Mouse (Mus musculus): ENCODE data around the gene Pla2g7. TPM values are rescaled to one million over a fixed set of nuclear protein-coding genes. Genes with fewer than 3 reads are reported as not detected.
A peak's percentile ranks its signal among the peaks of the same experiment; 100 is the strongest.
"Not testable (repeated sequence)": the region's sequence is repeated elsewhere in the genome, so short reads cannot be mapped to it uniquely, and the experiment has no call there.

Gene Pla2g7
- 10 to 100 TPM; 24.5 to 26.7 TPM for total RNA-seq (2021)
- long read RNA-seq, experiment 1, transcript Pla2g7-201 (12 exons, 2,097 nt): major isoform, 28 of 41 reads
- long read RNA-seq, experiment 1, partial matches to known transcripts: 12 of 41 reads
- long read RNA-seq, experiment 1, other reads (novel, unspliced or antisense): 1 of 41 reads
- long read RNA-seq, experiment 2, transcript Pla2g7-201 (12 exons, 2,097 nt): major isoform, 25 of 27 reads
- long read RNA-seq, experiment 2, partial matches to known transcripts: 0 of 27 reads
- long read RNA-seq, experiment 2, other reads (novel, unspliced or antisense): 1 of 27 reads

DNA sequence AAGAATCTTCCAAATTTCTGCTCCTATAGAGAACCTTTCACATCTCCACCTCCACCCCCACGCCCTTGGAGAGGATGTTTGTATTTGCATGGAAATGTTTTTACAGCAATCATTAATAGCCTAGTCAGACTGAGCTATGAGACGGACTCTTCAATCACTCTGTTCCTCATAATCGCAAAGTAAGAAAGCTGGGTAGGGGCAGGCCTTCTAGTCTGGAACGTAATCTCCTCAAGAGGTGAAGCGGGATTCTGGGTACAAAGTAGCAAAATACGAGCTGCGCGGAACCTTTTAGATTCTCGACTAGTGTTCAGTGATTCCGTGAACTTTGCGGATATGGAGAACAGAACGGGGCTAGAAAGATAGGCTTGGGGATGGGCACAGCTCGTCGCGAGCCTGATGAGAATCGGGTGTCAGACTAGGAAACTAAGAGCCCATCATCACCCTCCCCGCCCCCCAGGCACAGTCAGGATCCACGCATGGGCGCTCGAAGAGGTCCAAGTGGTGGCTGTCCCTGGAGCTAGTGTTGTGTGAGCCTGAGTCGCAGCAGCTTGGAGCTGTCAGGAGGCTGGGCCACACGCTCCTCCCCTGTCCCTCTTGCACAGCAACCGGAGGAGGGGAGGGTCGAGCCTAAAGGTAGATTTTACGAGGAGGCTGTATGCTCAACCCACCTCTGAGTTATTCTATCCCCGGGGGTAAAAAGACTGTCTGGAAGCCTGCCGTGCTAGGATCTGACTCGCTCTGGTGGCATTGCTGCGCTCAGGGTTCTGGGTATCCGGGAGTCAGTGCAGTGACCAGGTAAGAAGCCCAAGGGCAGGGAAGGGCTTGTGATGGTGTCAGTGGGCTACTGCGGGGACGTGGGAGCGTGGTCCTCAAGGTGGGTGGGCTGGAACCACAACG lies at the start of gene Pla2g7:
Gene Pla2g7 (plus strand): TSS at position 107 of the 897 bp plus-strand sequence.
- DNase-seq: peak; percentile 55

- peak; percentile 72 for DNase-seq
Observed at GRCm38 (mm10) chr17:43518644-43519409, 49.1 kb upstream of the Pla2g7 start.

DNA sequence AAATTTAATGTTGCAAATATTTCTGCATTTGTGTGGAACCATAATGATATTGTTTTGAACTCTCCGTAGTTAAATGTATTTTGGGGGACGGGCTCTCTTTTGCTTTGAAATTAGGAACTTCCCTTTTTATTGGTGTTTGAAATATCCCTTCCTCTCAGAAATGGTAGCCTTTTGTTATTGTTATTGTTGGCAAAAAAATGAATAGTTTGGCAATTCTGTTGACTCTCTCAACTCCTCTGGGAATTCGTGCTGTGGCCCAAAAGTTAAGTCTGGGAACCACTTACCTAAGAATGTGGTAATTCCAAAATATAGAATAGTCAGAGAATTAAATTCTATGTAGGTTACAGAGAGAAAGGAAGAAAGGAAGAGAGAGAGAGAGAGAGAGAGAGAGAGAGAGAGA lies 47.7 kb upstream of the Pla2g7 start:
- DNase-seq: no peak

- peak; percentile 42 for DNase-seq
Observed at GRCm38 (mm10) chr17:43530507-43530906, 37.4 kb upstream of the Pla2g7 start.

DNA sequence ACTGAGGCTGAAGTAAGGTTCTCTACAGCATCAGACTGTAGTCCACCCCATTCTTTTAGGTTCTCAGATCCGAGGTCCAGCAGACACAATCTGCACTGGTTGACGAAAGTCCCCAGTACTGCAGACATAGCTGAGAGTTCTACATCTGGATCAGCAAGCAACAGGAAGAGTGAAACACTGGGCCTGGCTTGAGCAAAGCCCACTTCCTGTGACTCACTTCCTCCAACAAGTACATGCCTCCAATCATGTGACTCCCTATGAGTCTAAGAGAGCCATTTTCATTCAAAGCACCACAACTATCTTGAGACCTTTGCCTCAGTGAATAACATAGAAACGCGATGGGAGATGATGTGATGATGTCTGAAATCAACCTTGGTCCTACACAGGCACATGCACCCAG lies 36.7 kb upstream of the Pla2g7 start:
- DNase-seq: no peak

DNA sequence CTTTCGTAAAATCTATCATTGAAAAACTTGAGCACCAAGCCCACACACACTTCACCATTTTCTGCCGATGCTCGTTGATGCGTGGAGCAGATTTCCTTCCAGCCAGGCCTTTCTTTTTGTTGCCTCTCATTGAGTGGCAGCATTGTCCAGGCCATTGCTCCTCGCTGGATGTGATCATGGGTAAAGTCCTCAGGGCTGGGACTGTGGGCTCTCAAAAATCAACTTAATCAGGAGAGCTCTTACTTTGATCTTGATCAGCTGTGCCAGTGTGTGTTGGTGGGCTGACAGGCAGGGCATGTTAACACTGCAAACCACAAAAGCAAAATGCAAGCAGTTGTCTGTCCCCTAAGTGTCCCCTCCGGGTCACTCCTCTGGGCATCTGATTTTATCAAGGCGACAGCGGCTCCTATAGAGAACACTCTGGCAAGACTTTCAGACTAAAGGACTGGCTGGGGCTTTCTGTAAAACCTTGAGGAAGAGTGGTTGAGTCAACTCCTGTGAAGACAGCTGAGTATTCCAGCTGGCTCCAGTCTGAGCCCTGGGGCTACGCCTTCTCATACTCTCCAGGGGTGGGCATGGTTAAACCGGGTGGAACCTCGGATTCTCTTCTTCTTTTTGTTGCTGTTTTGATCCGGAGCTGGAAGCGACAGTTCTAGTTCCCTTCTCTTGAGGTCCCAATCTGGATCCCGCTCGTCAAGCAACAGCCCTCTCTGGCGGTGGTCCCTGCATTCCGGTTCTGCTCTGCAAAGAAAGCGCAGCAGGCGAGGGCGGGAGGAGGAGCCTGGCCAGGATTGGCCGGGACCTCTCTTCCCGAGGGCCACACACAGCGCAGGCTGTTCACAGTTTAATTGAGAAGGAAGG lies 33.3 kb upstream of the Pla2g7 start:
- peak; percentile 51 for DNase-seq

GRCm38 (mm10) chr17:43536841-43537240 lies 31.1 kb upstream of the Pla2g7 start:
- not testable (repeated sequence) for DNase-seq

DNA sequence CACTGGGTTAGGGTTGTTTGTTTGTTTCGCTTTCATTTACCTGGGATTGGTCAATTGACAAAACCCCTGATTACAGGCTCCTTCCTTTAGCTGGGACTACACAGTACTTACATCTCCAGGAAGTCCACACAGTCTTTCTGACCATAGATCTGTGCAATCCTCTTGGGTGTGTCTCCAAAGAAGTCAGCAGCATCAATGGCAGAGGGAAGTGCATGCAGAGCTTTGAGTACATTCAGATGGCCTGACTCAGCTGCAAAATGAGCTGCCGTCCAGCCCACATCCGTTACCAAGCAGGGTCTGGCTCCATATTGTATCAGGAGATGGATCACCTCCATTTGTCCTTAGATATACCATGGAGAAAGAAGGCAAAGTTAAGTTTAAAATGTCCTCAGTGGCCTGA lies 29.1 kb upstream of the Pla2g7 start:
- no peak for DNase-seq

DNA sequence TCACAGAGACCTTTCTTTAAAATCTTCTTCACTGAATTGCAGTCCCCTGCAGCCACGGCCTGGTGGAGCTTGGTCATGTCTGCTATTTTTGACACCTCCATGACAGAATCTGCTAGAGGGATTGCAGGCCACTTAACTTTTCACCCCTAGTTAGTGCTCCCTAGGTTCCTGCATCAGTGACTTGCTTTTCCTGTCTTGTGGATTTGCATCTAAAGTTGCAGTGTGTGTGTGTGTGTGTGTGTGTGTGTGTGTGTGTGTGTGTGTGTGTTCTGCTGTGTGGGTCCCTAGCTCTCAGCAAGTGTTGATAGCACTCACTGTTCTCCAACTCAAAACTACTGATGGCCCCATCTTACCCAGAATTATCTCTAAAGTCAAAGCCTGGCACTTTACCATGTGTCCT lies 24.4 kb upstream of the Pla2g7 start, which contains the start of gene Ankrd66:
Gene Ankrd66 (minus strand): TSS at position 101 of the 400 bp plus-strand sequence.
- no peak for DNase-seq

DNA sequence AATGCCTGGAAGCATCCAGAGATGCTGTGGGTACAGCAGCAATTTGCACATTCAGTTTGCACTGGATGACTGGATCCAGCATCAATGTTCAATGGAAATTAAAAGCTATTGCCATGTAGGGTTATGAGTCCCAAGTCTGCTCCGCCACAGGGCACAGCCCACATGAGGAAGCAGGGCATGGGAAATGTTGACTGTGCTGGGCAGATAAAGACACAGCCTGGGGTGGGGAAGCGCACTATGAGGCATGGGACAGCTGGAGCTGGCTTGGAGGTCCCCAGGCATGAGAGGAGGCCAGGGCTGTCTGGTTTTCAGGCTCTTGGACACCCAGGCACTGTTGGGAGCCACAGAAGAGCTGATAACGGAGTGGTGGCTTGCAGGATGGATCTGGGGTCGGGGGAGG lies 23.9 kb upstream of the Pla2g7 start:
- no peak for DNase-seq

- DNase-seq: no peak
Observed at GRCm38 (mm10) chr17:43551122-43551630, 16.7 kb upstream of the Pla2g7 start.

DNA sequence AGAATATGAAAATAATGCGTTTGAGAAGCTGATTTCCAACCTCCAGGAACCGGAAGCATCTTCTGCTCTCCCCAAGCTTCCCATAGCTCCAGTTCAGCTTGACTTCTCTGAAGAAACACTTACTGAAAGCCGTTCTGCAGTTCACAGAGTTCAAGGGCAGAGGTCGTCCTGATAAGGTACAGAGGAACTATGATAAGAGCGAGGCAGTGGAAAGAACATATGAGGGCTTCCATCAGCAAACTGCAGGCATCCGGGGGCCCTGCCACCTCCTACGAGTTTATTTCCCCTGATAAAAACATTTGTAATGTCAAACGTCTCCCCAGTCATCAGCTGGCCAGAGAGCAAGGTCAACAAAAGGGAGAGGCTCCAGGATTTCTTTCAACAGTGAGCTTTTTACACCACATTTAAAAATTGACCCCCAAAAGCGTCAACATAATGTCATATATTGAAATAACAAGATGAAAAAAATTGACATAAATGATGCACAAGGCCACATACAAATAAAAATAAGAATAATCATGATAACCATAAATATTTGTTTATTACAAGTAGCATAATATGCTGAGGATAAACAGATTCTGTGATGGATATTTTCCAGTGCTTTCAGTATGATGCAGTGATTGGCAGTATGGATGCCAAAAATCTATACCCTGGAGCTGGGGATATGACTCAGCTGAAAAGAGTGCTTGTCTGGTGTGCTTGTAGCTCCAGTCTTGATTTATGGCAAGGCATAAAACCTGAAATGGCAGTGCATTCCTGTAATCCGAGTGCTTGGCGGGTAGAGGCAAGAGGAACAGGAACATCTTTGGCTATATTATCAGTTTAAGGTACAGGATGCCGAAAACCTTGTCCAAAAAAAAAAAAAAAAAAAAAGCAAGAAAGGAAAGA lies 13.1 kb upstream of the Pla2g7 start:
- DNase-seq: peak; percentile 10

DNA sequence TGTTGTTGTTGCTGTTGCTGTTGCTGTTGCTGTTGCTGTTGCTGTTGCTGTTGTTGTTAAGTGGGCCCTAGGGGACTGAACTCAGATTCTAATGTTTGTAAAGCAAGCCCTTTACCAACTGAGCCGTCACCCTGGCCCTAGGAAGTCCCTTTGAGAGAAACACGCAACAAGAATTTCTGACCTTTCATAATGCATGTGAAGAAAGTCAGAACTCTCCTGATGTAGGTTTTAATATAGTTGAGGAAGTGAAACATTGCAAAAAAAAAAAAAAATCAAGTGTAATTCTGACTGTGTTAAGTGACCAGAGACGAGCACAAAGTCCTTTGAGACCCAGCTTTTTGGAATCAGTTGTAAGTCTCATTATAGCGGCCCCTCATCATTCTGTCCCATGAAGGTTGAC lies 10.8 kb upstream of the Pla2g7 start:
- DNase-seq: no peak

DNA sequence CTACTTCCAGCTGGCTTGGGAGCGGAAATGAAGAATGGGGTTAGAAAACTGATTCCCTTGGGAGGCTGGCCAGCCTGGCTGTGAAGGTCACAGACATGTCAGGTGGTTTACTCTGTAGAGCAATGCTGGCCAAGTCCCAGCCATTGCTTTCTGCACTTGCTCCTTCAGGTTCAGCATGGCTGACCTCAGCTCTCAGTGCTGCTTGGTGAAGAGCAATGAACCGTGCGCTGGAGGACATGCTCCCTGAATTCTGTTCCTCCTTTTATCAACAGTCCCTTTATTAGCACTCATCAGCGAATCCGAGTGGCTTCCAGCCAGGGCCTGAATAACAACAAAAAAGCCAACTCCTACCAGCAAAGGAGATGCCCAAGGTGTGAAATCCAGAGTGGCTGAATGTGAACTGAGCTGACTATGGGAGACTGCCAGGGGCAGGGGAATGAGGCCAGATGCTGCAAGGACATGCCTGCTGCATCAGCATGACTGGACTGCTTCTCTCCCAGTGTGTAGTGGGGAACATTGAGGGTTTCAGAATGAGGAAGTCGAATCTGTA lies 10.3 kb upstream of the Pla2g7 start:
- DNase-seq: peak; percentile 76

- DNase-seq: no peak
Observed at GRCm38 (mm10) chr17:43558678-43559077, 9.2 kb upstream of the Pla2g7 start.

DNA sequence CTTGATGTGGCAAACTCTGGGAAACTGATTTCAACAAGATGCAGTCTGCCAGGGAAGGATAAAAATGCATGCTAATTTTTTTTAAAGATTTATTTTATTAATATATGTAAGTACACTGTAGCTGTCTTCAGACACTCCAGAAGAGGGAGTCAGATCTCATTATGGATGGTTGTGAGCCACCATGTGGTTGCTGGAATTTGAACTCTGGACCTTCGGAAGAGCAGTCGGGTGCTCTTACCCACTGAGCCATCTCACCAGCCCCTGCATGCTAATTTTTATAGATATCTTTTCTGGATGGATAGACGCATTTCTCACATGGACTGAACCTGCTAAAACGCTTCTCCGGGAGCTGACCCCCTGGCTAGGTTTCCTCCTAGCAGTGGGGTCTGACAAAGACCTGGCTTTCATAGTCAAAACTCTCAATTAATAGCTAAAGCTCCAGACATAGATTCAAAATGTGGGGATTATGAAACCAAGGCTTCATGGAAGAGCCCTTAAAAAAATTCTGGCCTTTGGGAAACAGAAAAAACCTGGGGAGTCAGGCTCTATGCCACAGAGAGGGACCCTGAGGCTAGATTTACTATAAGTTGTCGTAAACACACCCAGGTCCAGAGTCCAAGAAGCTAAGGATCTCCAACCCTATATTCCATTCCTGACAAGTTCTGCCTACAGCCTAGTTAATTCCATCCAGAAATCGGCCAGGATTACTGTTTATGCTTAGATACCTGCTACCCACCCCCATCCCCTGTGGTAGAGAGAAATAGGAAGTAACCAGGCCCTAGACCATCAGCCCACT lies 4.5 kb upstream of the Pla2g7 start:
- no peak for DNase-seq

- no peak for DNase-seq
Observed at GRCm38 (mm10) chr17:43567593-43567991, 306 bp upstream of the Pla2g7 start.

DNA sequence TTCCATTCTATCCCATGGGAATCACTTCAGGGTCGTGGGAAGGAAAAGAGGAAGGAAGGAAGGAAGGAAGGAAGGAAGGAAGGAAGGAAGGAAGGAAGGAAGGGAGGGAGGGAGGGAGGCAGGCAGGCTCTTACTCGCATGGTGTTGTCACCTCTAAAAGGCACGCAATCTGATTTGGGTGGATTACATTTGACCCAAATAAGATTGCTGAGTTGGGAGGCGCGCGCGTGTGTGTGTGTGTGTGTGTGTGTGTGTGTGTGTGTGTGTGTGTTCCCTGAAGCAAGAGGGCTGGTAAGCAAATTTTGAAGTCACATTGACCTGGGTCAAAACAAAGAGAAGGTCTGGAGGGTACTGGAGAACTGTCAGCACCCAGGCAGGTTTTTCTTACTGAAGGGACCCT lies 1.4 kb downstream of the Pla2g7 start:
- peak; percentile 14 for DNase-seq

DNA sequence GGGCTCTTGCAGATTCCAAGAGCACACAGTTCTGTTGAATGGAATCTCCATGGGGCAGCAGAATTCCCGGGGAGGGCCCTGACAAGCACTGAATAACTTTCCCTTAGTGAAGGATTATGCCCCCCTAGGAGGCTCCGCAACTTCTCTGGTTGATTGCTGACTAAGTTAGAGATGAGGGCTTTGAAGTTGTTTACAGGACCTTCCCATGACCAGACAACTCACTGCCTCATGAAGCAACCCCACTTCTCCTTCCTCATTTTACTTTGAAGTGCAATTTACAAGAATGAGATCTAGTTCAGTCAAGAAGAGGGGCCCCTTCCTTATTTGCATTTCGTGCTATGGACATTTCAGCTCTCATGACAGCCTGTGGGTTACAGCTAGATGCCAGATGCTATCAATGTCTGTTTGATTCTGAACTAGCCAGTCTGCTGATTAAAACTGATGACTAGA lies 5.8 kb downstream of the Pla2g7 start:
- no peak for DNase-seq

Measured in adrenal gland, postnatal 10 days (tissue).